Mouse (Mus musculus) MEL (cell line): ENCODE data around the gene Gramd2. TPM values are rescaled to one million over a fixed set of nuclear protein-coding genes. Genes with fewer than 3 reads are reported as not detected.

Source experiments
- DNase-seq: peaks from one replicate; pipeline ENCODE4 v3.0.0; 2011; ENCODE audit warnings: low read depth, low spot score
- H3K27ac ChIP-seq: 2 replicates; pipeline ENCODE4 v1.5.1; 2012; ENCODE audit warnings: low read depth, mild to moderate bottlenecking, control low read depth, low read length, moderate library complexity; ENCODE audit not compliant: control insufficient read depth
- H3K27me3 ChIP-seq, 2 experiments: fragments of 150-350 bp in 1 of 2; sonication (generic) in 1 of 2; 2 replicates each; pipeline ENCODE4 v1.6.1; 2012; ENCODE audit warnings: low read length in 2 of 2, mild to moderate bottlenecking in 2 of 2, improper control_type of control experiment in 1 of 2, moderate library complexity in 1 of 2; ENCODE audit not compliant: insufficient read depth in 2 of 2, control insufficient read depth in 1 of 2
- H3K36me3 ChIP-seq, 2 experiments: 2 replicates each; pipeline ENCODE4 v1.6.1; 2012 to 2014; ENCODE audit warnings: low read length in 2 of 2, improper control_type of control experiment in 1 of 2, inconsistent platforms in 1 of 2, mild to moderate bottlenecking in 1 of 2; ENCODE audit not compliant: insufficient read depth in 2 of 2, control insufficient read depth in 1 of 2
- H3K4me1 ChIP-seq, 2 experiments: fragments of 150-350 bp in 1 of 2; sonication (generic) in 1 of 2; 2 replicates each; pipeline ENCODE4 v1.6.1; 2012; ENCODE audit warnings: low read length in 2 of 2, improper control_type of control experiment in 1 of 2, mild to moderate bottlenecking in 1 of 2; ENCODE audit not compliant: insufficient read depth in 2 of 2, control insufficient read depth in 1 of 2
- H3K4me3 ChIP-seq, 2 experiments: fragments of 150-350 bp in 1 of 2; sonication (generic) in 1 of 2; 2 replicates each; pipeline ENCODE4 v1.5.1; 2012; ENCODE audit warnings: low read depth in 2 of 2, low read length in 2 of 2, mild to moderate bottlenecking in 2 of 2, moderate library complexity in 2 of 2, control low read depth in 1 of 2, improper control_type of control experiment in 1 of 2; ENCODE audit not compliant: control insufficient read depth in 1 of 2, insufficient read depth in 1 of 2
- H3K79me2 ChIP-seq: 2 replicates; pipeline ENCODE4 v1.6.1; 2012; ENCODE audit warnings: mild to moderate bottlenecking, low read length, moderate library complexity; ENCODE audit not compliant: control insufficient read depth, poor library complexity, insufficient read depth
- H3K9ac ChIP-seq: 2 replicates; pipeline ENCODE4 v1.6.1; 2012; ENCODE audit warnings: low read depth, mild to moderate bottlenecking, control low read depth, low read length, moderate library complexity; ENCODE audit not compliant: control insufficient read depth, poor library complexity, severe bottlenecking
- H3K9me3 ChIP-seq: fragments of 150-350 bp; sonication (generic); replicated peaks from 2 replicates; pipeline ENCODE4 v1.6.1; 2012; ENCODE audit warnings: mild to moderate bottlenecking, low read length, improper control_type of control experiment, moderate library complexity; ENCODE audit not compliant: insufficient read depth
- CHD2 ChIP-seq: IDR thresholded peaks from 2 replicates; pipeline ENCODE4 v1.6.1; 2011; ENCODE audit warnings: low read length, improper control_type of control experiment
- E2F4 ChIP-seq: IDR thresholded peaks from 2 replicates; pipeline ENCODE4 v1.6.1; 2011; ENCODE audit warnings: low read depth, low read length, improper control_type of control experiment, borderline replicate concordance
- ELF1 ChIP-seq: IDR thresholded peaks from 2 replicates; pipeline ENCODE4 v1.6.1; 2014; ENCODE audit warnings: low read depth, mild to moderate bottlenecking, inconsistent platforms, low read length, improper control_type of control experiment, moderate library complexity
- GATA1 ChIP-seq: IDR thresholded peaks from 2 replicates; pipeline ENCODE4 v1.6.1; 2011; ENCODE audit warnings: low read depth, low read length, improper control_type of control experiment
- HCFC1 ChIP-seq: IDR thresholded peaks from 2 replicates; pipeline ENCODE4 v1.6.1; 2012; ENCODE audit warnings: low read depth, mild to moderate bottlenecking, inconsistent platforms, low read length, improper control_type of control experiment, moderate library complexity
- JUND ChIP-seq: IDR thresholded peaks from 2 replicates; pipeline ENCODE4 v1.6.1; 2011; ENCODE audit warnings: low read depth, mild to moderate bottlenecking, improper control_type of control experiment, low read length
- MAX ChIP-seq: IDR thresholded peaks from 2 replicates; pipeline ENCODE4 v1.6.1; 2011; ENCODE audit warnings: low read length, improper control_type of control experiment
- MAZ ChIP-seq: IDR thresholded peaks from 2 replicates; pipeline ENCODE4 v1.6.1; 2012; ENCODE audit warnings: low read depth, mild to moderate bottlenecking, inconsistent platforms, low read length, improper control_type of control experiment
- MEF2A ChIP-seq: IDR thresholded peaks from 2 replicates; pipeline ENCODE4 v1.6.1; 2014; ENCODE audit warnings: low read depth, mild to moderate bottlenecking, inconsistent platforms, low read length, improper control_type of control experiment; ENCODE audit not compliant: poor library complexity, insufficient replicate concordance, severe bottlenecking; ENCODE audit errors: extremely low read depth
- MYB ChIP-seq: IDR thresholded peaks from 2 replicates; pipeline ENCODE4 v1.6.1; 2011; ENCODE audit warnings: mild to moderate bottlenecking, low read depth, low read length, improper control_type of control experiment
- NELFE ChIP-seq: IDR thresholded peaks from 2 replicates; pipeline ENCODE4 v1.6.1; 2011; ENCODE audit warnings: low read depth, low read length, improper control_type of control experiment
- NRF1 ChIP-seq: IDR thresholded peaks from 2 replicates; pipeline ENCODE4 v1.6.1; 2014; ENCODE audit warnings: low read depth, mild to moderate bottlenecking, inconsistent platforms, low read length, improper control_type of control experiment, moderate library complexity; ENCODE audit not compliant: poor library complexity, insufficient read depth, severe bottlenecking
- RAD21 ChIP-seq: IDR thresholded peaks from 2 replicates; pipeline ENCODE4 v1.6.1; 2011; ENCODE audit warnings: mild to moderate bottlenecking, low read depth, low read length, improper control_type of control experiment
- SIN3A ChIP-seq: IDR thresholded peaks from 2 replicates; pipeline ENCODE4 v1.6.1; 2012; ENCODE audit warnings: low read length, improper control_type of control experiment, inconsistent platforms
- ZC3H11A ChIP-seq: IDR thresholded peaks from 2 replicates; pipeline ENCODE4 v1.6.1; 2012; ENCODE audit warnings: low read depth, mild to moderate bottlenecking, inconsistent platforms, low read length, improper control_type of control experiment
- ZNF384 ChIP-seq: IDR thresholded peaks from 2 replicates; pipeline ENCODE4 v1.6.1; 2012; ENCODE audit warnings: low read depth, mild to moderate bottlenecking, inconsistent platforms, low read length, improper control_type of control experiment
- polyA plus RNA-seq, 2 experiments: library from polyadenylated mRNA; stranded (reverse) in 1 of 2; unstranded in 1 of 2; fragments of >175 nt in 1 of 2; fragments of >200 nt in 1 of 2; gene quantifications; 2 replicates each; pipeline versions ENCODE4 v1.2.1 to v1.2.4; 2012; ENCODE audit warnings: low replicate concordance in 2 of 2, low read depth in 1 of 2; ENCODE audit not compliant: insufficient read length in 2 of 2, insufficient read depth in 1 of 2, missing spikeins in 1 of 2
- total RNA-seq: library from RNA; depleted of rRNA; stranded (reverse); fragments of 300-350 nt; gene quantifications from 2 replicates; pipeline ENCODE4 v1.2.3, GENCODE M21; 2012

Gene Gramd2
- total and polyA plus RNA-seq, 3 experiments, result 0.04 TPM; not detected in 2

GRCm38 (mm10) chr9:59680534-59680875 lies 561 bp downstream of the Gramd2 start:
- no peak for TF ChIP-seq HCFC1
- no peak for TF ChIP-seq NRF1
- TF ChIP-seq ZC3H11A, result no peak
- no peak for TF ChIP-seq ELF1
- TF ChIP-seq MEF2A, result no peak
- TF ChIP-seq GATA1, result no peak
- no peak for TF ChIP-seq E2F4
- TF ChIP-seq MYB, result no peak
- no peak for TF ChIP-seq SIN3A
- TF ChIP-seq, all 39 proteins: peak for 0
- peaks cover 0 to 2% of the 10 kb centered on the region in 2 experiments; a peak in 1 of 4 replicates for H3K36me3 ChIP-seq
- peaks cover 1 to 2% of the 10 kb centered on the region in 2 experiments; a peak in 2 of 4 replicates for H3K27me3 ChIP-seq
- no peak overlapping the region for H3K4me3 ChIP-seq
- H3K79me2 ChIP-seq, result no peaks in the 10 kb centered on the region
- H3K9me3 ChIP-seq, result no peaks in the 10 kb centered on the region
- no peak overlapping the region for H3K27ac ChIP-seq
- H3K4me1 ChIP-seq, result no peaks in the 10 kb centered on the region
- DNase-seq, result no peak
- no peak overlapping the region for H3K9ac ChIP-seq

GRCm38 (mm10) chr9:59684020-59684419 lies 4.1 kb downstream of the Gramd2 start:
- no peak overlapping the region for H3K4me3 ChIP-seq
- no peak overlapping the region for H3K9ac ChIP-seq
- no peaks in the 10 kb centered on the region for H3K9me3 ChIP-seq
- no peak for DNase-seq
- no peak overlapping the region for H3K27ac ChIP-seq
- H3K36me3 ChIP-seq, result no peaks in the 10 kb centered on the region
- H3K79me2 ChIP-seq, result no peaks in the 10 kb centered on the region
- H3K4me1 ChIP-seq, result peaks cover 0 to 8% of the 10 kb centered on the region in 2 experiments; a peak in 1 of 4 replicates
- peaks cover 1 to 2% of the 10 kb centered on the region in 2 experiments; a peak in 2 of 4 replicates for H3K27me3 ChIP-seq
- TF ChIP-seq NELFE (no peak), MAX (no peak), RAD21 (no peak), MAZ (no peak), CHD2 (no peak), JUND (no peak), ZNF384 (no peak)
